Mouse (Mus musculus): ENCODE measurements around the gene Snurf. TPM values are rescaled to one million over a fixed set of nuclear protein-coding genes. Genes with fewer than 3 reads are reported as not detected.
A peak's percentile ranks its signal among the peaks of the same experiment; 100 is the strongest.

The Snurf gene
- polyA plus RNA-seq (2016; fragmentation: Nextera tagmentation; extraction: Ambion mirVana) = 39.5 and 40.4 TPM in 2 replicates

- peak within 1 kb of the TSS; percentile 57 for H3K4me2 ChIP-seq
- H3K4me3 ChIP-seq (replicated peaks) = peak within 1 kb of the TSS; percentile 49
- H3K9me3 ChIP-seq = peaks cover 25% of the 10 kb centered on the region
- ATAC-seq (ENCODE audit: insufficient number of reproducible peaks, insufficient read depth, low FRiP score, low TSS enrichment, low read depth) = peak; percentile 36; the same call in 1 of the 2 replicates
- peak within 1 kb of the TSS; percentile 50 for H3K9ac ChIP-seq (replicated peaks)
- H3K27me3 ChIP-seq = no peaks in the 10 kb centered on the region
- H3K4me1 ChIP-seq (replicated peaks) = no peaks in the 10 kb centered on the region
- no peaks in the 10 kb centered on the region for H3K36me3 ChIP-seq
- H3K27ac ChIP-seq = peak within 1 kb of the TSS; percentile 57
- WGBS = 50% methylated on average over 30 of the region's 30 CpGs
Measured at GRCm38 (mm10) chr7:60004606-60005330, at the start of gene Snurf, which contains the start of gene Gm38393. Snurf (minus strand) TSS chr7:60005049. Gm38393 (minus strand) TSS chr7:60005064.

- Histone ChIP-seq H3K4me1 (replicated peaks) (no peaks in the 10 kb centered on the region), H3K27me3 (no peaks in the 10 kb centered on the region), H3K9ac (replicated peaks) (no peak overlapping the region), H3K4me2 (no peak overlapping the region), H3K4me3 (replicated peaks) (no peak overlapping the region), H3K9me3 (no peaks in the 10 kb centered on the region), H3K27ac (no peak overlapping the region), H3K36me3 (no peaks in the 10 kb centered on the region)
- no peak for ATAC-seq (ENCODE audit: insufficient number of reproducible peaks, insufficient read depth, low FRiP score, low TSS enrichment, low read depth)
- WGBS = 74% methylated on average over 6 of the region's 6 CpGs
Measured at GRCm38 (mm10) chr7:60047481-60048201, 42.8 kb upstream of the Snurf start.

DNA sequence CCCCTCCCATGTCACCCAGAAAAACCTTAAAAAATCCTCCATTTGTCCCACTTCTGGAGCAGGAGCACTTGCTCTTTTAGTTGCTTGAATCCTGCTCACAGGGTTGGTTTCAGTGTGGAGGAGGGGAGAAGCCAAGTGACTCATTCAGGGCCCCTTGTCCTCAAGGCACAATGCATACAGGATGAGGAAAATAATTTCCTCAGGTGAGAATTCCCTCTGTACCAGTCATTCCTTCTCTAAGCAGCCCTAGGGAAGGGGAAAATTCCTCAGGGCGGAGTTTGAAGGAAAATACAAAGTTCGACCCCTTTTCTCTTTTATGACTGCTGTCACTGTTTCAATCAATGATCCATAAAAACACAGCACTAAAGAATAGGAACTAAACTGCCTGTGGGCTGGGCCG lies 8.3 kb upstream of the Snurf start:
- Histone ChIP-seq H3K4me1 (replicated peaks) (no peaks in the 10 kb centered on the region), H3K4me2 (no peak overlapping the region), H3K36me3 (no peaks in the 10 kb centered on the region), H3K9ac (replicated peaks) (no peak overlapping the region), H3K4me3 (replicated peaks) (no peak overlapping the region), H3K9me3 (no peaks in the 10 kb centered on the region; the same call in 1 of the 2 replicates), H3K27ac (no peak overlapping the region), H3K27me3 (no peaks in the 10 kb centered on the region)
- no peak for ATAC-seq (ENCODE audit: insufficient number of reproducible peaks, insufficient read depth, low FRiP score, low TSS enrichment, low read depth)
- WGBS = 72% methylated on average over 3 of the region's 3 CpGs

DNA sequence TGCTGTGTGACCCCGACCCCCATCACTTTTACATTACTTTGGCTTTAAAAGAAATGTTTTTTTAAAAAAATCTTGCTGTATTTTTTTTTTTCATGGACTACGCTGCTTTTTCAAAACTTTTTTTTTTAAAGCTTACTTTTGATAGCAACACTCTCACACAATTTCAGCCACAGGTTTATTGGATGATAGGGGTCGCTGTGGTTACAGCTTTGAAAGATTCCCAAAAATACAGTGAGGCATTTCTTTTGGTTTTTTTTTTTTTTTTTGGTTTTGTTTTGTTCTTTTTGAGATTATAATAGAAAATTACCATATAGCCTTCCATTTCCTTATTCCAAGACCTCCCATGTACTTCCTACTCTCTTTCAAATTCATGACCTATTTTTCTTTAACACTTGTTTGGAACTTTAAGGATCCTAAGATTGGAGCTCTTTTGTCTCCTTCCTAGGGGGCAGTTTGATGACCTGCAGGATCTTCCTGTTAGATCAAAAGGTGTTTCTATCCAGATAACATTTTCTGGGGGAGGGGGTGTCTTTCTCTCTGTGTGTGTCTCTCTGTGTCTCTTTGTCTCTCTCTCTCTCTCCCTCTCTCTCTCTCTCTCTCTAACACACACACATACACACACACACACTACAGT lies 3.0 kb upstream of the Snurf start:
- no peak overlapping the region for H3K27ac ChIP-seq
- H3K36me3 ChIP-seq = no peaks in the 10 kb centered on the region
- H3K9ac ChIP-seq (replicated peaks) = no peak overlapping the region
- WGBS = 42% methylated on average over 3 of the region's 3 CpGs
- H3K4me1 ChIP-seq (replicated peaks) = no peaks in the 10 kb centered on the region
- H3K9me3 ChIP-seq = peaks cover 22% of the 10 kb centered on the region
- H3K4me2 ChIP-seq = no peak overlapping the region
- no peaks in the 10 kb centered on the region for H3K27me3 ChIP-seq
- no peak for ATAC-seq (ENCODE audit: insufficient number of reproducible peaks, insufficient read depth, low FRiP score, low TSS enrichment, low read depth)
- H3K4me3 ChIP-seq (replicated peaks) = no peak overlapping the region

DNA sequence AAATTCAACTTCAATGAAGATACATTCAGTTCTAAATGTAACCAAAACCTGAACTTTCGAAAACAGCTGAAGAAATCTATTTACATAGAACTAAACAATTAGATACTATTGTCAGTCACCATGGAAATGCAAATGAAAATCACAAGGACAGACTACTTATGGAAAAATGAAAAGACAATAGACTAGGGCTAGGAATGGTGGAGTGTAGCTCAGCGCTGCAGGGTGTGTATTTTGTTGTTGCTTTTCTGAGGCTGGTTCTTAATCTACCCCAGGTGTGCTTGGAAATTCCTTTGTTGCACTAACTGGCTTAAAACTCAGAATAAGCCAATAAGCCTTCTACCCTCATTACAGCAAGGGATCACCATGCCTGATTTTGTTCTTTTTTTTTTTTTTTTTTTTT lies 1.4 kb upstream of the Snurf start:
- no peak overlapping the region for H3K27ac ChIP-seq
- no peak overlapping the region for H3K4me3 ChIP-seq (replicated peaks)
- 51% methylated on average over 2 of the region's 2 CpGs for WGBS
- H3K36me3 ChIP-seq = no peaks in the 10 kb centered on the region
- no peak for ATAC-seq (ENCODE audit: insufficient number of reproducible peaks, insufficient read depth, low FRiP score, low TSS enrichment, low read depth)
- no peak overlapping the region for H3K4me2 ChIP-seq
- no peak overlapping the region for H3K9ac ChIP-seq (replicated peaks)
- no peaks in the 10 kb centered on the region for H3K4me1 ChIP-seq (replicated peaks)
- peaks cover 25% of the 10 kb centered on the region for H3K9me3 ChIP-seq
- H3K27me3 ChIP-seq = no peaks in the 10 kb centered on the region

- WGBS = 55% methylated on average over 22 of the region's 22 CpGs
- ATAC-seq (ENCODE audit: insufficient number of reproducible peaks, insufficient read depth, low FRiP score, low TSS enrichment, low read depth) = peak; percentile 89
- no peaks in the 10 kb centered on the region for H3K27me3 ChIP-seq
- H3K4me2 ChIP-seq = peak overlapping the region; percentile 57
- H3K9me3 ChIP-seq = peaks cover 25% of the 10 kb centered on the region
- peak overlapping the region; percentile 49 for H3K4me3 ChIP-seq (replicated peaks)
- no peaks in the 10 kb centered on the region for H3K36me3 ChIP-seq
- H3K4me1 ChIP-seq (replicated peaks) = no peaks in the 10 kb centered on the region
- peak overlapping the region; percentile 50 for H3K9ac ChIP-seq (replicated peaks)
- peak overlapping the region; percentile 57 for H3K27ac ChIP-seq
Measured at GRCm38 (mm10) chr7:60003921-60004605, 786 bp downstream of the Snurf start.

DNA sequence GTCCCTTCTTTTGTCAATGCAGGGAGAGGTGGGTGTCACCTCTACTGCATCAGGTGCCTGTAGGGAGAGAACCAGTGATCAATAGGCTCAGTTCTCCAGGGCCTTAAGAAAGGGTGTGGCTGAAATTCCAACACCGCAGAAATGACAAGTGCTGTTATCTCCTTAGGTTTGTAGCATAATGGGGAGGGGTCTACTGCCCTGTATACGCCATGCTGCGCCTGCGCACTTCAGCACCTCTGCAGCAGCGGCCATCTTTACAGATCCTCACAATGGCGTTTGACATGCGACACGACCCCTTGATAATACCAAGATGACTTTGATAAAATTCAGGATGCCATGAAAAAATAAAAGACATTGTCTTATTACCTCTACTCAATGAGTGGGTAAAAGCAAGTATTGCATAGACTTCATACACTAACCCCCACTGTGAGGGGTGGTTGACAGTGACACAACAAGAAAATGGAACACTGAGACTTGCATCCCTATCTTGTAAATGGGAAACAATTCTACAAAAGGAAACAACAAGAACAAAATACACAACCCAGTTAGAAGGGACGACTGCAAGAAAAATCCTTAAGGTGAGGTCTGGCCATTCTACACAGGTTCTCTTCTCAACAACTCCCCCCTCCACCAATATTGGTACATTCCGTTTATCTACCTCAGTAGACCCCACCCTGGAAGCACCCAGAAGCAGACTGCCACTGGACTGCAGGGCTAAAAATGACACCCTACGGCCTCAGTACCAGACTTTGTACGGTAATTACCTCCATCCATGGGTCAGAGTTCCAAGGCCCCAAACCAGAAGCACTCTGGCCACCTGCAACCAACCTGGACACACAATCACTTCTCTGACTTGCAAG lies 1.6 kb downstream of the Snurf start:
- H3K9me3 ChIP-seq = peaks cover 25% of the 10 kb centered on the region
- no peak for ATAC-seq (ENCODE audit: insufficient number of reproducible peaks, insufficient read depth, low FRiP score, low TSS enrichment, low read depth)
- no peaks in the 10 kb centered on the region for H3K27me3 ChIP-seq
- H3K27ac ChIP-seq = peak overlapping the region; percentile 57; the same call in 1 of the 2 replicates
- H3K4me2 ChIP-seq = peak overlapping the region; percentile 57
- no peaks in the 10 kb centered on the region for H3K4me1 ChIP-seq (replicated peaks)
- no peaks in the 10 kb centered on the region for H3K36me3 ChIP-seq
- peak overlapping the region; percentile 49 for H3K4me3 ChIP-seq (replicated peaks)
- H3K9ac ChIP-seq (replicated peaks) = peak overlapping the region; percentile 50; the same call in 1 of the 2 replicates
- 59% methylated on average over 12 of the region's 12 CpGs for WGBS

- ATAC-seq (ENCODE audit: insufficient number of reproducible peaks, insufficient read depth, low FRiP score, low TSS enrichment, low read depth) = no peak
Measured at GRCm38 (mm10) chr7:59978646-59979045, 26.2 kb downstream of the Snurf start.

More at GRCm38 (mm10) chr7:59978646-59979045, 26.2 kb downstream of the Snurf start:
- H3K9ac ChIP-seq (replicated peaks) = no peak overlapping the region
- 60% methylated on average over 1 of the region's 1 CpGs for WGBS
- no peak overlapping the region for H3K27ac ChIP-seq
- H3K9me3 ChIP-seq = no peaks in the 10 kb centered on the region
- H3K4me2 ChIP-seq = no peak overlapping the region
- H3K4me1 ChIP-seq (replicated peaks) = no peaks in the 10 kb centered on the region
- no peaks in the 10 kb centered on the region; the same call in 1 of the 2 replicates for H3K36me3 ChIP-seq
- H3K4me3 ChIP-seq (replicated peaks) = no peak overlapping the region
- H3K27me3 ChIP-seq = no peaks in the 10 kb centered on the region

All from limb, embryonic 12.5 days (tissue).